Mouse (Mus musculus) megakaryocyte-erythroid progenitor cell, adult 5 weeks (primary cell): ENCODE measurements around the gene Plvap. TPM values are rescaled to one million over a fixed set of nuclear protein-coding genes. Genes with fewer than 3 reads are reported as not detected.

Source experiments
- polyA plus RNA-seq: library from polyadenylated mRNA; stranded (reverse); fragments of >175 nt; gene quantifications from 2 replicates; pipeline ENCODE4 v1.2.3, GENCODE M21; 2012

Plvap gene
- polyA plus RNA-seq: 12.9 and 16.5 TPM in 2 replicates

DNA sequence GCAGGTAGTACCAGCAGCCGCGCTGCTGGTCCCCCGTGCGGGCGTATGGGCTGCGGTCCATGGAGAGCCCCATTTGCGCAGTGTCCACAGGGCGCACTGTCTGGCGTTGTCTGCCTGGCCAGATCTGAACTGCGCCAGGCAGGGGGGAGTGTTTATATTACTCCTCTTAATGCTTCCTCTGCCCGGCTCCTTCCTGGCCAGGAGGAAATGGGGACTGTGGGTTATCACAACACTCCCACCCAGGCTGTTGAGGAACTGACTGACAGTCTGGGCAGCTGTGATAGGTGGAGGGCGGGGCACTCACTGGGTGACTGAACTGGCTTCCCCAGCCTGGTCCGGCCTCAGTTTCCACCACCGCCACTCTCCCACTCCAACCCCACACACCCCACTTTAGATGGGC, at the start of gene Plvap:
Plvap (minus strand) TSS at position 109 of the 400 bp plus-strand sequence.

DNA sequence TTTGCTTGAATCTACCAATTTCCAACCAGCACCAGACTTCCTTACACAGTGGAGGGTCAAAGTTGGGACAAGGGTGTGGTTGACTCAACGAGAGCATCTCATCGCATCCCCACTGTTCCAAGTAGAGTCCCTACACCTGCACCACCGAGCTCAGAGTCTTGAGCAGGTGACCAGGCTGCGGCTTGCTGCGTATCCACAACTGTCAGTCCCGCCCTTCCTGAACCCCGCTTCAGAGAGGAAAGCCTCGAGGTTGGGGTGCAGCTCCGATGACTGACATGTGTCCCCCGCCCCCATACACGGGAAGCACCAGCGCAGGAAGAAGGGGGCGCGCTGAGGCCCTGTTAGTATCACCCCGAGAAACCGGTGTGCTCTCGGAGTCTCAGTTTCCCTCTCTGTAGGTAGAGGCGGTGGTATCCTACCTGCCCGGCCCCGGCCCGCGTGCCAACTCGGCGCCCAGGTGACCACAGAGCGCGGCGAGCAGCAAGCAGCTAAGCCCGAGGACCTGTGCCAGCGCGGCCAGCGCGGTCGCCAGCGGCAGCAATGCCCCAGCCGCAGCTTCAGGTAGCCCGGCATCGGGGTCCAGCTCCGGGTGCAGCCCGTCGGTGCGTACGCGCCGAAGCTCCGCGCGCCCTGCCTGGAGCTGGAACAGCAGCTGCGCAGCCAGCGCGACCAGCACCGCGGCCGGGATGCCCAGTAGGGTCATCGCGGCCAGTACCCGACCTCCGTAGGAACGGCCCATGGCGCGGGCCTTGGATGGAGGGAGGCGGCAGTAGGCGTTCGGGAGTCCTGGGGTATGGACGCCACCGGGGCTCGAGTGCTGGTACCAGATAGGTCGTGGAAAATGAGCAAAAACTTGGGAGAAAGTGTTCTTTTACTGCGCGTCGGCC, 46.8 kb upstream of the Plvap start, which contains the start of gene Tmem221:
Tmem221 (minus strand) TSS at position 801 of the 887 bp plus-strand sequence.

DNA sequence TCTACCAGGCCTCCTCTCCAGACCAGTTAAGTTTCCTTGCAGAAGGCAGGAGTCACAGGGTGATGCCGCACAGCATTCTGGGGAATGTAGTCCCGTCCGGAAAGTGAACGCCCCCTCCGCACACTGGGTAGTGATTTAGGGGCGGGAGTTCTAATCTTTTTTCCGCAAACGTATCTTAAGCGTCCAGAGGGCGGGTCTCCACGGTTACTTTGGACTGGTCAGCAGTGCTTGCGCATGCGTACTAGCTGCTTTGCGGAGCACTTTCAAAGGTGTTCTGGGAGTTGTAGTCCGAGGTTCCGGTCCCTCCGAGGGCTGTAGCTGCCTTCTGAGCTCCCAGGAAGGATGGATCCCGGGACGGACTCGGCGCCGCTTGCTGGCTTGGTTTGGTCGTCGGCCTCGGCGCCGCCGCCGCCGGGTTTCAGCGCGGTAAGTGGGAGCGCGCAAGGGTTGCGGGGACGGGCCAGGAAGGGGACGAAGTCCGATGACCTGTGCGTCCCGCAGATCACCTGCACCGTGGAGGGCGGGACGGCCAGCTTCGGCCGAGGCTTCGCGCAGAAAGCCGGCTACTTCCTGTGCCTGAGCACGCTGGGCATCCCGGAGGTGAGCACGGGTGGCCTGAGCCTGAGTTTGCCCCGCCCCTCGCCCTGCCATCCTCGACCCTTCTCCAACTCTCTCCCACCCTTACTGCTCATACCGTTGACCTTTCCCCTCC, 31.2 kb upstream of the Plvap start, which contains the start of gene Mvb12a:
Mvb12a (plus strand) TSS at position 291 of the 712 bp plus-strand sequence.

DNA sequence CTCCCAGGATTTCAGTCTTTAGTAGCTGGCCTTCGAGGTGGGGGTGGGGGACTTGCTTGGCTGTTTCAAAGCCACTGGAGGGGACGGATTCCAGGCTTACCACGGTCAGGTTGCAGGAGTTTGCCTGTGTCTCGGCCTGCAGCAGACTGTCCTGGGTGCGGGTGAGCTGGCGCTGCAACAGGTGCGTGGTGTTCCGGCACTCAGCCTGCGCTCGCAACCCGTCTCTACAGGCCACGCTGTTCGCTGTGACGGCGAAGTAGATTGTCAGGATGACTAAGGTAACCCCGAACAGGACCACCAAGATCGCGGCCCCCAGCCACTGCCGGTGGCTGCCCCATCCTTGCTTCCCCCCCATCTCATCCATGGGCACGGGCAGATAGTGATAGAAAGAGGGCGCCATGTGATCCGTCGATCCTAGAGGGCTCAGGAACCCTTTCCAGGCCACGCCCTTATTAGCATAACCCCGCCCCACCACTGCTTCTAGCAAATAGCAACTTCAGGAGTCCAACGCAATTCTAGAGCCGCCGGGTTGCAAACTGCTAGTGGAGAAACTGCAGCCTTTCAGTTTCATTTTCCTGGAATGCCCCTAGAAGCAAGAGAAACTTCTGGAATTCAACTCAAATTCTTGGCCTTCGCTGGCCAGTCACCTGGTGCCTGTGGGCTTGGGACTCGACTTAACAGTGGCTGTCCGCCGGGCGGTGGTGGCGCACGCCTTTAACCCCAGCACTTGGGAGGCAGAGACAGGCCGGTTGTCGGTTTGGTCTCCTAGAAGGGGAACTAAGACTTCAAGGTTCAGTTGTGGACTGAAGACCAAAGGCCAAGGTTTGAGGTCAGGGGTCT, 25.7 kb upstream of the Plvap start, which contains the start of gene Bst2:
Bst2 (minus strand) TSS at position 429 of the 840 bp plus-strand sequence.

DNA sequence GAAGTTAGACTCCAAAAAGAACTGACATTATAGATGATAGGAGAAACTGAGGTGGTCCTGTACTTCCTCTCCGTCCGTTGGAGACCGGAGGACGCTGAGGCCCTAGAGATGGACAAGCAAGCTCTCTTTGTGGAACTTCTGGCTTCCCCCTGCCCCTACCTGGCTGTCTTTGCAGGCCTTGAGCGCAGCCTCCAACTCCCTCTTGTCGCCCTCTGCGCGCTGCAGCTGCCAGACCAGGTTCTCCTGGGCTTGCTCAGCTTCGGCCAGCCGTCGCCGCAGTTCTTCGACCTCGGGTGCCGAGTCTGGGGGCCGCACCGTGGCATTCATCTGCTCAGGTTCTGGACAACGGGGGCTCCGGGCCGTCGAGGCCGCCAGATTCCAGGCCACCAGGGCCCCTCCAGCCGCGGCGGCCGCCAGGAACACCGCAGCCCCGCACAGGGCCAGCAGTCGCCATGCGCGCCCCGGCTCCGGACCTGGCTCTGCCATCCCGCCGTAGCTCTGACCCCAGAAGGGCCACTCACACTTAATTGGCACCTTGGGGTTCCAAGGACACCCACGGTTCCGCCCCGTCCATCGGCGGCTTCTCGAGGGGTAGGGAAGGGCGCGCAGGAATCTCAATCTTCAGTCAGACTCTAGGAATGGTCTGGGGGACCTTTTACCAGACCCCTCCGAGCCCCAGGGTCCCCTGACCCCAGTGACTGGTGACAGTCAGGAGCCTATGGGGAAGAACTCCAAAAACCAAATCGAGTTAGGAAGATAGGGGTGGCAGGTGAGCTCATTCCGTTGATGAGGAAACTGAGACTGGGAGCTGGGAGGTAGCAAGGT, 13.9 kb upstream of the Plvap start, which contains the start of gene Ccdc194:
Ccdc194 (minus strand) TSS at position 486 of the 825 bp plus-strand sequence.

DNA sequence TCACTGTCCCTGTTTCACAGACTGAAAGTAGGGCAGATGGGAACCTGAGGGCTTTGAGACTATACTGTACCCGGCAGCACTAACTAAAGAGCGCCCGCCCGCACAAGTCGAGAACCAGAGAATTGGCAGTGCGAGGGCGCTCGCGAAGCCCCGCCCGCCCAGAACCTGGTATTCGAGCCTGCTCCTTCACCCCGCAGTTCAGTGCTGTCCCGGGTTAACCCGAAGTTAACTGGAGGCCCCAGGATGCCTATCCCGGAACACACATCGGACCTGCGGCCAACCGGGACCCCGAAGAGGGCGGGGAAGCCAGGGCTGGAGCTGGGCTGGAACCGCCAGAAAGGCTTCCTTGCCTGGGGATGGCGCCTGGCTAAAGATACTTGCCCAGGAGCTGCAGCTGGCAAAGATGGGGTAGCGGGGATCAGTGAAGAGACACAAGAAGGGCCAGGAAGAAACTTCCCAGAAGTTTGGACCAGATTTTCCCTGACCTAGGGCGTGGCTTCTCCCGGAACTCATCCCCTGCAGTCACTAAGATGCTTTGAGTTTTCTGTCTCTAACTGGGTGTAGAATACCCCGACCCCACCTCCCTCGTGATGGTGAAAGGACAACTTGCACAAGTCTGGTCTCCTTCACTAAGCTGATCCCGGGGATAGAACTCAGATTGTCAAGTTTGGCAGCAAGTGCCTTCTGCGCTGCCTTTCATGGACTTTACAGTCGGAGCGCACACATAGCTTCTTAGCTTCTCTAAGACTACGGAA, 23.7 kb downstream of the Plvap start, which contains the start of gene Gtpbp3:
Gtpbp3 (plus strand) TSS at position 413 of the 755 bp plus-strand sequence.

DNA sequence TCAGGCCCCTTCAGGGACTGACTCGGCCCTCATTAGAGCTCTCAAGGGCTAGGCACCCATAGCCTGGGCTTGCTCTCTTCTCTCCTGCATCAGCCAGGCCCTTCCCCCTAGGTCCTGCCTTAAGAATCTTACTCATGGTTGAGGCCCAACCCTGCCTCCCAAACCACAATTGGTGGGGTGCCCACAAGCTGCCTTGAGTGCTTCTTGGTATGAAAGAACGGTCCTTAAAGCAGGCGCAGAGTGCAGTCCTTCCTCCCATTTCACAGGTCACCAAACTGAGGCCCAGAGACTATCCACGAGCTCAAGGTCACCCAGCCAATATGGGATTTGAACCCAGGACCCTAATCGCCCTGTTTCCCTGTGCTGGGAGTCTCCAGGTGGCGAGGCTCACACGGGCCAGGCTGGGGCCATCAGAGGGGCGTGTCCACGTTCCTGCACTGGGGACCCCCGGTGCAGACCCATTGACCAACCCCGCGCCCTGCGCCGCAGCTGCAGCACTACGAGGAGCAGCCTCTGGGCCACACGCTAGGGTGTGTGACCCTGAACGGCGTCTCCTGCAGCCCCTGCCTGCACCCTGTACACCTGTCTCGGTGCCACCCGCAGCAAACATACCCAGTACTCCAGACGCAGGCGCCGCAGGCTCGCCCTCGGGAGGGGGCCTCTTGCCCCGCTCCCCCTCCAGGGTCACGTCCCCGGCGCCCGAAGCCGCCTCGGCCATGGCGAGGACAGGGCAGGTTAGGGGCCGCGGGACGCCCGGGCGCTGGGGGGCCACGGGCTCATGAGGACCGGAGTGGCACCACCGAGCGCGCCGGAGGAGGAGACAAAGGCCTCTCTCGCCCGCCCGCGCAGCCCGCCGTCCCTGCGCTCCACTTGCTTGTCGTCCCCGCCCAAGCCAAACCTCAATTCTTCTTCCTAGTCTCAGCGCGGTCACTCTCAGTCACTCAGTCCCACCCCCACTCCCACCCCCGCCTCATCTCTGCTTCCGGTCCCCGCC, 26.1 kb downstream of the Plvap start, which contains the start of gene Ano8:
Ano8 (minus strand) TSS at position 822 of the 994 bp plus-strand sequence.

GRCm38 (mm10) chr8:71468916-71469315, 42.6 kb downstream of the Plvap start, which contains the start of gene Dda1:
Dda1 (plus strand) TSS chr8:71469199.

GRCm38 (mm10) chr8:71464513-71465500, 46.7 kb downstream of the Plvap start, which contains the start of gene Mrpl34:
Mrpl34 (plus strand) TSS chr8:71464959.

GRCm38 (mm10) chr8:71463188-71464033, 48.1 kb downstream of the Plvap start, which contains the start of gene Abhd8:
Abhd8 (minus strand) TSS chr8:71463655.

Other genes with a start within 250 kb of the Plvap start
- 57.8 and 74.5 TPM in 2 replicates for gene Myo9b, start 239.0 kb downstream of the Plvap start, polyA plus RNA-seq
- gene Haus8, start 238.8 kb downstream of the Plvap start, polyA plus RNA-seq: 27.3 and 32.7 TPM in 2 replicates
- 291 and 315 TPM in 2 replicates for gene Use1, start 144.9 kb downstream of the Plvap start, polyA plus RNA-seq
- 24.1 and 32.7 TPM in 2 replicates for gene Ocel1, start 140.5 kb downstream of the Plvap start, polyA plus RNA-seq
- 25.0 and 27.3 TPM in 2 replicates for gene Nr2f6, start 129.8 kb downstream of the Plvap start, polyA plus RNA-seq
- not detected in 2 replicates for gene Ushbp1, start 116.0 kb downstream of the Plvap start, polyA plus RNA-seq
- 134 and 147 TPM in 2 replicates for gene Babam1, start 114.9 kb downstream of the Plvap start, polyA plus RNA-seq
- gene Ankle1, start 105.7 kb downstream of the Plvap start, polyA plus RNA-seq: 25.9 and 26.0 TPM in 2 replicates
- gene Abhd8, start 48.1 kb downstream of the Plvap start, polyA plus RNA-seq: 39.6 and 48.5 TPM in 2 replicates
- gene Mrpl34, start 46.8 kb downstream of the Plvap start, polyA plus RNA-seq: 195 and 205 TPM in 2 replicates
- 224 and 225 TPM in 2 replicates for gene Dda1, start 42.6 kb downstream of the Plvap start, polyA plus RNA-seq
- 10.6 and 17.2 TPM in 2 replicates for gene Ano8, start 25.8 kb downstream of the Plvap start, polyA plus RNA-seq
- gene Gtpbp3, start 23.6 kb downstream of the Plvap start, polyA plus RNA-seq: 34.8 and 36.4 TPM in 2 replicates
- not detected in 2 replicates for gene Ccdc194, start 14.0 kb upstream of the Plvap start, polyA plus RNA-seq
- gene Bst2, start 25.7 kb upstream of the Plvap start, polyA plus RNA-seq: 250 and 257 TPM in 2 replicates
- 174 and 201 TPM in 2 replicates for gene Mvb12a, start 31.2 kb upstream of the Plvap start, polyA plus RNA-seq
- gene Tmem221, start 47.1 kb upstream of the Plvap start, polyA plus RNA-seq: 0.32 and 0.37 TPM in 2 replicates
- not detected in 2 replicates for gene Nxnl1, start 54.8 kb upstream of the Plvap start, polyA plus RNA-seq
- 12.6 and 18.3 TPM in 2 replicates for gene Slc27a1, start 57.1 kb upstream of the Plvap start, polyA plus RNA-seq
- 408 and 426 TPM in 2 replicates for gene Pgls, start 80.4 kb upstream of the Plvap start, polyA plus RNA-seq
- gene Fam129c, start 85.9 kb upstream of the Plvap start, polyA plus RNA-seq: 14.0 and 18.2 TPM in 2 replicates
- gene Colgalt1, start 99.2 kb upstream of the Plvap start, polyA plus RNA-seq: 59.2 and 64.3 TPM in 2 replicates
- gene Unc13a, start 160.0 kb upstream of the Plvap start, polyA plus RNA-seq: 0.64 and 1.7 TPM in 2 replicates
- gene Jak3, start 164.5 kb upstream of the Plvap start, polyA plus RNA-seq: 93.6 and 114 TPM in 2 replicates
- 49.6 and 68.7 TPM in 2 replicates for gene Insl3, start 177.5 kb upstream of the Plvap start, polyA plus RNA-seq
- gene B3gnt3, start 190.0 kb upstream of the Plvap start, polyA plus RNA-seq: 0.76 and 1.4 TPM in 2 replicates
- gene Fcho1, start 214.0 kb upstream of the Plvap start, polyA plus RNA-seq: 421 and 422 TPM in 2 replicates